Mouse (Mus musculus) limb, embryonic 12.5 days (tissue): ENCODE data around the gene Pdgfa. TPM values are rescaled to one million over a fixed set of nuclear protein-coding genes. Genes with fewer than 3 reads are reported as not detected.
A peak's percentile ranks its signal among the peaks of the same experiment; 100 is the strongest.

Experiments used
- ATAC-seq: fragments of 200-750 bp; cut with Nextera tagmentation; 2 replicates; pipeline ENCODE4 v1.8.0; 2017; ENCODE audit warnings: low read depth, moderate TSS enrichment; ENCODE audit not compliant: insufficient number of reproducible peaks, insufficient read depth, low FRiP score, low TSS enrichment
- H3K27ac ChIP-seq: fragments of 300-500 bp; sonication (generic); 2 replicates; pipeline ENCODE4 v1.5.1; 2016; ENCODE audit warnings: mild to moderate bottlenecking, moderate library complexity
- H3K27me3 ChIP-seq: fragments of 300-500 bp; sonication (generic); 2 replicates; pipeline ENCODE4 v1.6.1; 2016; ENCODE audit warnings: mild to moderate bottlenecking, moderate library complexity
- H3K36me3 ChIP-seq: fragments of 300-500 bp; sonication (generic); 2 replicates; pipeline ENCODE4 v1.6.1; 2016; ENCODE audit warnings: mild to moderate bottlenecking, moderate library complexity
- H3K4me1 ChIP-seq: fragments of 300-500 bp; sonication (generic); replicated peaks from 2 replicates; pipeline ENCODE4 v1.6.1; 2016
- H3K4me2 ChIP-seq: fragments of 300-500 bp; sonication (generic); 2 replicates; pipeline ENCODE4 v1.6.1; 2016; ENCODE audit warnings: mild to moderate bottlenecking, moderate library complexity
- H3K4me3 ChIP-seq: fragments of 300-500 bp; sonication (generic); replicated peaks from 2 replicates; pipeline ENCODE4 v1.5.1; 2016; ENCODE audit warnings: mild to moderate bottlenecking
- H3K9ac ChIP-seq: fragments of 300-500 bp; sonication (generic); replicated peaks from 2 replicates; pipeline ENCODE4 v1.6.1; 2016; ENCODE audit warnings: mild to moderate bottlenecking, moderate library complexity
- H3K9me3 ChIP-seq: fragments of 300-500 bp; sonication (generic); 2 replicates; pipeline ENCODE4 v1.6.1; 2016; ENCODE audit warnings: mild to moderate bottlenecking, moderate library complexity
- WGBS: fragments of 180-500 bp; shearing (Covaris S2); methylation state at CpG from one replicate; pipeline ENCODE4 v1.1.7; 2016; 5-methylcytosine and 5-hydroxymethylcytosine counted together
- polyA plus RNA-seq: library from polyadenylated mRNA; unstranded; fragments of >200 nt; fragmentation: Nextera tagmentation; extraction: Ambion mirVana; gene quantifications from 2 replicates; pipeline ENCODE4 v1.2.1, GENCODE M21; 2016

Gene Pdgfa
- polyA plus RNA-seq, 1 experiment from 2014 or later = 36.1 TPM

DNA sequence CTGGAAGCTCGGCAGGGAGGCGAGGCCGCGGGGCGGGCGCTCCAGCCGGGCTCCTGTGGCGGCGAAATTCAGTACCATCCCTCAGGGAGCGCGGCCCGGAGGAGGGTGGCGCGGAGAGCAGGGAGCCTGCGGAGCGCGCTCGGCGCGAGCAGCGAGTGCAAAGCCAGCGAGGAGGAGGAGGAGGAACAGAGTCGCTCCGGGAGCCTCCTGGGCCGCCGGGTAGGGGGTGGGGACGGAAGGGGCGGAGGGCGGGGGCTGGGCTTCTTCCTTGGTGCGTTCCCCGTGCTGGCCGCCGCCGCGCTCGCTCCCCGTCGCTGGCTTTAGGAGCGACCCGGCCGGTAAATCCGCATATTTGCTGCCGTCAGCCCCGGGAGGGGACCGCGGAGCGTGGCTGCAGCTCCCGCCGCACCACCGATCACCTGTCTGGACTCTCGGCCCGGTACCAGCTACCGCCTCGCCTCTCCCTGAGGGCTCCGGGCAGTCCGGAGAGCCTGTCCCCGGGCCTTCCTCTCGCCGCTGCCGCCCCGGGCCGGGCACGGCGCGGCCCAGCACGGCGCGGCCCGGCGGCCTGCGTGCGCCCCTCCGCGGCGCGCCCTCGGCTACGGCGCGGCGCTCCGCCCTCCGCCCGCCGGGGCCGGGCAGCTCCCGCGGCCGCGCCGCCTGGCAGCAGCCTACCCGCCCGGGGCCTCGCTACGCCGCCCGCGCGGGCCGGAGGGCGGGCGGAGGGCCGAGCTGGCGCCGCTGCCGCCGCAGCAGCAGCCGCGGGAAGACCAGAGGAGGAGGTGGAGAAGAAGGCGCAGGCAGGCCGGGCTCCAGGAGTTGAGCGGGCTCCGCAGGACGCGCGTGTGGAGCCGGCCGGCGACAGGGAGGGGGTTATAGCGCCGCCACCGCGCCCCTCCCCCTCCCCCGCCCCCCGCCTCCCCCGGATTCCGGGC, 2.1 kb downstream of the Pdgfa start:
- ATAC-seq = 0 out of 2 replicates have a peak, but pooled peaks have one; percentile 3
- Histone ChIP-seq H3K4me1 (peaks cover 75% of the 10 kb centered on the region), H3K9me3 (no peaks in the 10 kb centered on the region), H3K4me2 (peak overlapping the region; percentile 95), H3K27me3 (peaks cover 97% of the 10 kb centered on the region), H3K27ac (peak overlapping the region; percentile 70), H3K36me3 (no peaks in the 10 kb centered on the region), H3K9ac (peak overlapping the region; percentile 72), H3K4me3 (peak overlapping the region; percentile 71)
- under 1% methylated on average over 103 of the region's 127 CpGs for WGBS

DNA sequence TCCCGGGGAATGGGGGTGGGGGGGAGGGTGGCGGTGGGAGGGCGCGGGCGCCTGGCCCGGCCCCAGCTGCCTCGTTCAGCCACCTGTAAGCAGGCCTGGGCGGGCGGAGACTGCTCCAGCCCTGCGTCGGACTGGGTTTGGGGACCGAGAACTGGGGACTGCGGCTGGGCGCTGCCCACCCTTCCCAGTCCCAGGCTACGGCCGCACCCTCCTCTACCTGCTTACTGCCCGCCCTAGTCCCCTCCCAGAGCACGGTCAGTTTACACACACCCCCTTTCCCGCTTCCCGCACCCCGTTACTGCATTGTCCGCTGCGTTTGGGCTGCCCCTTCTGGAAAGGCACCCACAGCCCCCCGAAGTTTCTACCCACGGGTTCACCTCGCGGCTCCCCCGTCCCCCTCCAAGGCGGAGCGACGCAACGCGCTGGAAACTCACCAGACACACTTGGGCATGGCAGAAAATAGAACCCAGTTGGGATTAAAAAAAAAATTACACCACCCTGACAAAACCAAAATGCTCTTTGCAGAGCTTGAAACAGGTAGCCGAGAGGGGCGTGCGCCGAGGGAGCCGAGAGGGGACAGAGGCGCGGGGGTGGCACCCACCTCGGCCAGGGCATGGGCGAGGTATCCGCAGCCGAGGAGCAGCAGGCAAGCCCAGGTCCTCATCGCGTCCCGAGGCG, 2.9 kb downstream of the Pdgfa start:
- Histone ChIP-seq H3K4me2 (peak overlapping the region; percentile 95), H3K27me3 (peaks cover 94% of the 10 kb centered on the region), H3K27ac (peak overlapping the region; percentile 70), H3K4me3 (peak overlapping the region; percentile 71), H3K9ac (peak overlapping the region; percentile 72), H3K4me1 (peaks cover 71% of the 10 kb centered on the region), H3K9me3 (no peaks in the 10 kb centered on the region), H3K36me3 (no peaks in the 10 kb centered on the region)
- ATAC-seq = peak; percentile 7; the same call in 1 of the 2 replicates
- under 1% methylated on average over 46 of the region's 48 CpGs for WGBS

DNA sequence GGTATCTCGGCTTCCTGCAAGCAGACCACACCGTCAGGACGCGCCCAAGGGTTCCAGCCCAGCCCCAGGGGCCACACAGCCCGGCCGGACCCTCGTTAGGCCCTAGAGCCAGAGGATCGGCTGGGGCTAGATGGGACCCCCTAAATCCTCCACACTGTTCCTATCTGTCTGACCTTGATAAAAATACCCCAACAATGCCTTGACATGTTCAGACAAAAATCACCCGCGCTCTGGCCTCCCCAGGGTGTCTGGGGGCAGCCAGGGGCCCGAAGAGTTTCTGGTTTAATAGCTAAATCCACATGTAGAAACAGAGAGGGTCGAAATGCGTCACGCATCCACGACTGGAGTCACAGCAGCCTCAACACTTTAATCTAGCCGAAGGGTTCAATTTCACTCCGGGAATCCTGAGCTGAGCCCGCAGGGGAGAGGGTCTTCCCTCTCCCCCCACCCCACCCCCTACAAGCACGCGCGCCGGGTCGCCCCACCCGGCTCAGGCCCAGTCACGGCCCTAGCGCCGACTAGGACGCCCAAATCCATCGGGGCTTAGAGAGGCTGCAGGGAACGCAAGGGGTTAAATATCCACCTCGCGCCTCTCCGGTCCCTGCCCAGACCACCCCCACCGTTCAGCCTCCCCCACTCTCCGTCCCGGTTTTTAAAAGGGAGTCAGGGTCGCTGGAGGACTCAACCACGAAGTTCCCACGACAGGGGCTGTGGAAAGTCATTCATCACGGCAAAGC, 3.6 kb downstream of the Pdgfa start:
- H3K27ac ChIP-seq = peak overlapping the region; percentile 45; the same call in 1 of the 2 replicates
- H3K9ac ChIP-seq = peak overlapping the region; percentile 72
- H3K9me3 ChIP-seq = no peaks in the 10 kb centered on the region
- H3K27me3 ChIP-seq = peaks cover 94% of the 10 kb centered on the region
- peaks cover 70% of the 10 kb centered on the region for H3K4me1 ChIP-seq
- peak overlapping the region; percentile 71 for H3K4me3 ChIP-seq
- H3K36me3 ChIP-seq = no peaks in the 10 kb centered on the region
- no peak for ATAC-seq
- H3K4me2 ChIP-seq = peak overlapping the region; percentile 95
- WGBS = under 1% methylated on average over 40 of the region's 40 CpGs

DNA sequence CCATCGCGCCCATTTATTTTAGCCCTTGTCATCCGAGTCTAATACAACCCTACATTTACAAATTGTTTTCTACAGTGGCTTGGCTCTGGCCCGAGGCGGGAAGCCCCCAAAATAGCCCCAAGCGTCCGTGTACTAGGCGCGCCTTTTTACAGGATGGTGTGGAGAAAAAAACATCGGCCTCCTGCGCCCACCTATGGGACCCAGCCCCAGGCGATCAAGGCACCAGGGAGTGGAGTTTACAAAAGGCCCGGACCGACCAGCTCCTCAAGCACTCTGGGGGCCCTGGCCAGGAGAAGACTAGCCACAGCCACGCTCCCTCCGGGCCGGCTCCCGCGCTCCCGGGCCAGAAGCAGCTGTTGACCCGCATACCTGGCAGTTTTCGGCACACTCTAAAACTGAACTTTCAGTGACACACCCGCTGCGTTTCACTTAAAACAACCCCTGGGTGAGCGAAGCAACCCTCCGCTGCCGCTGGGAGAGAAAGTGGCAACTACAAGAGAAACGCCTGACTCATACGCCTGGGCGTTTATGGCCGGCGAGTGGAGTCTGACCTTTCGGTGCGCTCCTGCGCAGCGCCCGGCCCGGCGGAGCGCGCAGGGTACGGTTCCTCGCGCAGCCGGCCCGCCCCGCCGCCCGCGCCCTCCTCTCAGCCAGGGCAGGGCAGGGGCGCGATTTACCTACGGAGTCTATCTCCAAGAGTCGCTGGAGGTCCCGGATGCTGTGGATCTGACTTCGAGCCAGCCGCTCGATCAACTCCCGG, 4.4 kb downstream of the Pdgfa start:
- no peaks in the 10 kb centered on the region for H3K36me3 ChIP-seq
- peak overlapping the region; percentile 71 for H3K4me3 ChIP-seq
- no peak for ATAC-seq
- H3K27ac ChIP-seq = peak overlapping the region; percentile 19; the same call in 1 of the 2 replicates
- 2% methylated on average over 57 of the region's 59 CpGs for WGBS
- H3K9me3 ChIP-seq = no peaks in the 10 kb centered on the region
- peaks cover 69% of the 10 kb centered on the region for H3K4me1 ChIP-seq
- H3K4me2 ChIP-seq = peak overlapping the region; percentile 95
- peaks cover 91% of the 10 kb centered on the region for H3K27me3 ChIP-seq
- peak overlapping the region; percentile 72 for H3K9ac ChIP-seq

DNA sequence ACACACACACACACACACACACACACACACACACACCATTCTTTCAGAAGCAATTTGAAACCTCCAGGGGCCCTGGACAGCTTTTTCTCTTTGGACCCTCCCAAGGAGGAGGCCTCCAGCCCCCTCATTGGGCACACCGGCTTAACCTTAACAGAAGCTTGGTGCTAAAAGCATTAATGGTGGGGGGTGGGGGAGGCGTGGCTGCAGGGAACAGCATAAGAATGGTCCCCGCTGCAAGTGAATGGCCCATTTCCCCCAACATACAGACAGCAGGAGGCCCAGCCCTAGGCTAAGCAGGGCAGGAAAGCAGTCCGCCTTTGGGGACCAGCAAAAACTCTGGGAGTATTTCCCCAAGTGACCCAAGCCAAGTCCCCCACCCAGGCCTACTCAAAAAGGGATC, 5.4 kb downstream of the Pdgfa start:
- Histone ChIP-seq H3K4me3 (peak overlapping the region; percentile 4), H3K4me2 (peak overlapping the region; percentile 95), H3K36me3 (no peaks in the 10 kb centered on the region), H3K9ac (no peak overlapping the region), H3K27ac (no peak overlapping the region), H3K27me3 (peaks cover 81% of the 10 kb centered on the region), H3K9me3 (no peaks in the 10 kb centered on the region), H3K4me1 (peaks cover 59% of the 10 kb centered on the region)
- no peak for ATAC-seq
- WGBS = 13% methylated on average over 4 of the region's 4 CpGs

DNA sequence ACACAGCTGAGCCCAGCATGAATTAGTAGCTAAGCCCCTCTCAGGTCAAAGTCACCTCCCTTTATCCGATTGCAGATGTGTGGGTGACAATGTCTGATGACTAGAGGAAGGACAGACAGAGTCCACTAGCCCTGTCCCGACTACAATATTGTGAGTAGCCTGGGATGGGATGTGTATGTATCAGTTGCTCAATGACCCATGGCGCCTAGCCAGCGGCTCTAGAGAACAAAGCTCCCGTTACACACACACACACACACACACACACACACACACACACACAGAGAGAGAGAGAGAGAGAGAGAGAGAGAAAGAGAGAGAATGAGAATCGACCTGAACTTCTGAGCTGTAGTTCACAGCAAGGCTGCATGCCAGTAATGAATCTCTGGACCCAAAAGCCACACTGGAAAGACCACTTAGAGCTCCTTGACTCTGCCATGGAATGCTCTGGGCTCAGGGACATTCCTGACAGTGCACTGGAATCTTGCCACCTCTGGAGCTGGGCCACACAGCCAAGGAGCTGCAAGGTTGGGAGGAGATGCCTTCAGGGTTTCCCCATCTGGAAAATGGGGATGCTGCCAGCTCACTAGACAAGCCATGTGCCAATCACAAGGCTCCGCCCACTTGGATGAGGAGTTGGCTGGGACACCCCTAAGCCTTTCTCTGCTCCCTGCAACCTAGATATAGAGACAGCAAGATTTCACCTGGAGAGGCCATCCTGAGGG, 6.3 kb downstream of the Pdgfa start:
- WGBS = 71% methylated on average over 7 of the region's 7 CpGs
- no peak for ATAC-seq
- Histone ChIP-seq H3K4me2 (peak overlapping the region; percentile 95; the same call in 1 of the 2 replicates), H3K9me3 (no peaks in the 10 kb centered on the region), H3K36me3 (no peaks in the 10 kb centered on the region), H3K27ac (no peak overlapping the region), H3K4me3 (no peak overlapping the region), H3K4me1 (peaks cover 50% of the 10 kb centered on the region), H3K9ac (no peak overlapping the region), H3K27me3 (peaks cover 71% of the 10 kb centered on the region)

DNA sequence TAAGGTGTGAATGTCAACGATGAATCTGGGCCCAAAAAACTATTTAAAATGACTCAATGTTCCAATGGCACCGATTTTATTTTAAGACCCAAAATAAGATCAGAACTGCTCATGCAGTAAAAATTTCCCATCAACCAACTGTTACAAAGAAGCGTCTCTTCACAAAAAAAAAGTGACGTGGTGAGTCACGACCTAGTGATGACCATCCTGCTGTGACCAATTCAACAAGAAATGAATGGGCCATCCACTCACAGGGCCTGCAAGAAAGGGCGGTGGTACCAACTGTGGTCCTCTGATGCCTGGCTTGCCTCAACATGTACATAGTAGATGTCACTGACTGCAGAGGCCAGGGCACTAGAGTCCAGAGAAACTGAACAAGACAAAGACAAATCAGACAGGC, 7.6 kb downstream of the Pdgfa start:
- Histone ChIP-seq H3K27me3 (peaks cover 62% of the 10 kb centered on the region), H3K27ac (no peak overlapping the region), H3K4me1 (peaks cover 47% of the 10 kb centered on the region), H3K9ac (no peak overlapping the region), H3K9me3 (no peaks in the 10 kb centered on the region), H3K4me3 (no peak overlapping the region), H3K4me2 (no peak overlapping the region), H3K36me3 (no peaks in the 10 kb centered on the region)
- 84% methylated on average over 6 of the region's 6 CpGs for WGBS
- no peak for ATAC-seq

DNA sequence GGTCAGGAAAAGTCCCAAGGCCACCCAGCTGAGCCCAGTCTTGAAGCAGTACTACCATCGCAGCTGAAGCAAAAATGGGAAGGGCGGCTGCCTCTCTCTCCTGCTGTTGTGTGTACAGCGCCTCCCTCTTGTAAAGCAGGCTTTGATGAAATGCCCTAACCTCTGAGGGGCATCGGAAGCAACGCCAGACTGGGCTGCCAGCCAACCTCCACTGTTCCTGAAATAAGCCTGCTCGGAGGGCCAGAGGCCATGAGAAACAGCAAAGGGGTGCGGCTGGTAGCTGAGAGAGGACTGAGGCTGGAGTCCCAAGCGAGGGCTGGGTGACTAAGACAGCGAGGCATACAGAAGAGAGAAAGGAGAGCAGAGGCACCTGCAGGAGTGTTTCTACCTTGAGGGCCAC, 8.4 kb downstream of the Pdgfa start:
- Histone ChIP-seq H3K9ac (no peak overlapping the region), H3K4me3 (no peak overlapping the region), H3K36me3 (peaks cover 4% of the 10 kb centered on the region; the same call in 1 of the 2 replicates), H3K27me3 (peaks cover 54% of the 10 kb centered on the region), H3K27ac (no peak overlapping the region), H3K4me2 (no peak overlapping the region), H3K4me1 (peaks cover 39% of the 10 kb centered on the region), H3K9me3 (no peaks in the 10 kb centered on the region)
- WGBS = 63% methylated on average over 9 of the region's 9 CpGs
- ATAC-seq = no peak

DNA sequence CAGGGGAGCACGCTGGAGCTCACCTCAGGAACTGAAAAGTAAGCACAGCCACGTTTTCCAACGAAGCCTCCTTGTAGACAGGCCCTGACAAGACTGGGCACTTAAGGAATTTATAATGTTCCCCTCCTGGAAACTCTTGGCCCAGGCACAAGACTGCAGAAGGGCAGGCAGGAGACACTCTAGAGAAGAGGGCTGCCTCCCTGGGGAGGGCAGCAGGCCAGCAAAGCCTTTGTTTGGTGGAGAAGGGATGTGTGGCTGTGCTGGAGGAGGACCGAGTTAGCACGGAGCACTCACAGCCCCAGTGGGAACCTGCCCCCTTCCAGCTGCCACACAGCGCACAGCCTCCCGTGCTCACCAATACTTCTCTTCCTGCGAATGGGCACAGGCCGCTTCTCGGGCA, 9.2 kb downstream of the Pdgfa start:
- no peak overlapping the region for H3K4me2 ChIP-seq
- ATAC-seq = no peak
- 72% methylated on average over 10 of the region's 10 CpGs for WGBS
- no peak overlapping the region for H3K4me3 ChIP-seq
- no peaks in the 10 kb centered on the region for H3K9me3 ChIP-seq
- H3K9ac ChIP-seq = peak overlapping the region; percentile 31; the same call in 1 of the 2 replicates
- H3K4me1 ChIP-seq = peaks cover 31% of the 10 kb centered on the region
- peaks cover 8% of the 10 kb centered on the region; the same call in 1 of the 2 replicates for H3K36me3 ChIP-seq
- H3K27ac ChIP-seq = peak overlapping the region; percentile 17; the same call in 1 of the 2 replicates
- peaks cover 46% of the 10 kb centered on the region for H3K27me3 ChIP-seq

DNA sequence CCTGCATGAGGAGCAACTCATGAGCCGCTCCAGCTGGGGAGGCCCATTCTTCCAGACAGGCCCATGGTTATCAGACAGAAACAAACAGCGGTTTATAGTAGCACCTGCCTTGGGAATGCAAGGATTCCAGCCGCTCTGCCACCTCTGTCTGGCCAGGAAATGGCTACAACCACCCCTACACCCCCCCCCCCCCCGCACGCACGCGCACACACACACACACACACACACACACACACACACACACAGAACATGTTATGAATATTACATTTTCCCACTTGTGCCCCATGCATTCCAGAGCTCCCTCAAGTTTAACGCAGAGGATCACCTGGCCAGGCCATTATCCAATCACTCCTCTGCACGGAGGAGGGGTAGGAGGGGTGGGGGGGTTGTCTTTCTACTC, 15.2 kb downstream of the Pdgfa start:
- Histone ChIP-seq H3K27ac (no peak overlapping the region), H3K4me3 (no peak overlapping the region), H3K4me2 (no peak overlapping the region), H3K9me3 (no peaks in the 10 kb centered on the region), H3K4me1 (peaks cover 14% of the 10 kb centered on the region; the same call in 1 of the 2 replicates), H3K9ac (no peak overlapping the region), H3K36me3 (peaks cover 11% of the 10 kb centered on the region; the same call in 1 of the 2 replicates), H3K27me3 (no peaks in the 10 kb centered on the region)
- 0 out of 2 replicates have a peak, but pooled peaks have one; percentile 33 for ATAC-seq
- WGBS = 71% methylated on average over 5 of the region's 9 CpGs
